Mouse (Mus musculus) retina, adult 2 months (tissue): ENCODE measurements at regions not wholly inside any gene's neighbourhood (a gene's known extent, or its start where the extent isn't known, plus 50 kb on each side); places are given as distances from the start of the nearest gene placed in this dataset.
"Not testable (repeated sequence)": the region's sequence is repeated elsewhere in the genome, so short reads cannot be mapped to it uniquely, and the experiment has no call there.

Experiments used
- DNase-seq: peaks from one replicate; pipeline ENCODE4 v3.0.0-alpha.2; 2012; ENCODE audit warnings: low read depth, low spot score

DNA sequence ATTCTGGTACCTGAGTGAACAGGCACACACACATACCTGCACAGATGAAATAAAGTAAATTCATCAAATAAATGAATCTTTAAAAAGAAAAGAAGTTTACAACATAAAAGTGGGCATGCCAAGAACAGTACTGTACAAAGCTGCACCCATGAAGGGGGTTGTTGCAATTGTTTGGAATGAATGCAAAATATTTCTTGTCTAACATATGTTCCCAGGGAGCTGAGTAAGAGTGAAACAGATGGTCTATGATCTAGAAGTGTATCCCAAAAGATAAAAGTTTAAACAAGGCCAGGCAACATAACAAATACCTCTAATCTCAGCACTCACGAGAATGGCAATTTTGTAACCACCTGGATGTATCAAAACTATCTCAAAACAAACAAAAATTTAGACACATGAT lies 1685.5 kb upstream of the Dsel start:
- DNase-seq: no peak

- no peak for DNase-seq
These were observed 1675.3 kb upstream of the Dsel start for GRCm38 (mm10) chr1:113539981-113540380.

DNA sequence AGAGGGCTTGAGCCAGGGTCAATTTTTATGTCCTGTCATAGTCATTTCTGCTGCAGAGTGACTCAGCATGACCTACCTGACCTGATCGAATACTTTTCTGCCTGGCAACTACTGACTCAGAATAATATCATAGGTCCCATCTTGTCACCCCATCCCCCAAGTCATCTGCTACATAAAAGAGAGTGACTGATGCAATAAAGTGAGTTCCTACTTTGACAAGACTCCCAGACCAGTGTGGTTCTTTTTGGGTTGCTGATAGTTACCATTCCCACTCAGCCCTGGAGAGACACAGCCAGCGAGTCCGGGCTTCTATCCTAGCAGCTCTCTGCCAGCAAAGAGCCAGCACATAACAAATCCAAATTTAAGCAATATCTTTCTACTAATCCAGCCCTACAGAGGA lies 1665.8 kb upstream of the Dsel start:
- no peak for DNase-seq

DNA sequence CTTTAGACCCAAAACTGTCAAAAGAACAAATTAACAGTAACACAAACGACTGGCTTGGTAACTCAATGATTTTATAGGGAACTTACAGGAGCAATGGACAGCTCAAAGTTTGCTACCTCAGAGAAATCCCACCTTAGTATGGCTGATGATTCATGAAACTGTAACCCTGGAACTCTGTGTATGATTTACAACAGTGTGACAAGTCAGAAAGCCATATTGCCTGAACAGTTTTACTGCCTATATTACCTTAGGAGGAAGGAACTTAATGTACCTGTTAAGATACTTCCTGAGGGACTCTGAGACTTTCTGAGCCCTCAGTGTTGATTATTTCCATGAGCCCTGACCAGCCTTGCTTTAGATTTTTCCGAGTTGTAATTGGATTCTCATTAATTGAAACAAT lies 1631.3 kb upstream of the Dsel start:
- DNase-seq: no peak

- no peak for DNase-seq
These were observed 1625.7 kb upstream of the Dsel start for GRCm38 (mm10) chr1:113490243-113491003.

- DNase-seq: no peak
These were observed 1592.0 kb upstream of the Dsel start for GRCm38 (mm10) chr1:113456538-113457273.

DNA sequence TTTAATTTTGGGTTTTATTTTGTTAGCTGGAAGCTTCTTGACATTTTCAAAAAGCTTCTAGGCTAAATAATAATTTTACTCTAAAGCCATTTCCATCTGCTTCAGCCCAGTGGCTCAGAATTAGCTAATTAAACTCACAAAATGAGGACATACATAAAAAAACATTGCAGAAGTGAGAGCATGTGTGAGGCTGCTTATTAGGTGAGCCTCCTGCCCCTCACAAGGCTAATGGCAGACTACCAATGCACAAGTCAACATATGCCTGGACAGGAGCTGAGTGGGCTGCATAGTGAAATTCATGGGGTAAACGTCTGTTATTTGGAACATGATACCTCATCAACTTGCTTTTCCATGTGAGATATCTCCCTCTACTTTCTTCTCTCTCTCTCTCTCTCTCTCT lies 1569.0 kb upstream of the Dsel start:
- DNase-seq: no peak

DNA sequence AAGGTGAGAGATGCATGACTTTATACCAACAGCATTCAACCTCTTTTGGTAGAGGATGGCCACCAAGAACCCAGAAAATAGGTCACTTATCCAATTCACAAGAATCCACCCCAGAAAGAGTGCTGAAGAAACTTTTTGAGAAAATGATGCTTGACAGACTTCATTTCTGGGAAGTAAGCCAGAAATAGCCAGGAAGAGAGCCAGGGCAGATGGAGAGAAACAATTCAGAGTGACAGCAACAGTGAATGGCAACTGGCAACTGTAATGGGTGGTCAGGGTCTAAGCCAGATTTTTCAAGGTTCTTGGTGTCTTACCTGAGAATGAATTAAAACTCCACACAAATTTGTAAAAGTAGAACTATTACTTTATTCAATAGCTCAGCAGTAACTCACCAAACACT lies 1566.5 kb upstream of the Dsel start:
- no peak for DNase-seq

DNA sequence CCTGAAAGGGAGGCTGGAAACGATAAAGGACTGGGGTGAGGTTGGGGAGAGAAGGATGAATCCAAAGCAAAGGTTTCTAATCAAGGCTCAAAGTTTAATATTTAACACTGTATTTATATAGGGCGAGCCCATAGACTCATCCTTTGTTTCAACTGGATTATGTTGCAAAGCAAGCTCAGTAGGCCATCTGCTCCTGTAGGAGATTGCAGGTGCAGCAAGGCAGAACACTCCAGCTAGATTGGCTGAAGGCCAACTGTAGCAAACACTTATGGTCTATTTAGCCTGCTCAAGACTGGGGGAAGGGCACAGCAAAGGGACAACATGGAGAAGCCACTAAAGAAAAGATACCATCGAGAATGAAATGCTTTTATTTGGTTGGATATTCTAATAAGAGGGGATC lies 1548.1 kb upstream of the Dsel start:
- no peak for DNase-seq

DNA sequence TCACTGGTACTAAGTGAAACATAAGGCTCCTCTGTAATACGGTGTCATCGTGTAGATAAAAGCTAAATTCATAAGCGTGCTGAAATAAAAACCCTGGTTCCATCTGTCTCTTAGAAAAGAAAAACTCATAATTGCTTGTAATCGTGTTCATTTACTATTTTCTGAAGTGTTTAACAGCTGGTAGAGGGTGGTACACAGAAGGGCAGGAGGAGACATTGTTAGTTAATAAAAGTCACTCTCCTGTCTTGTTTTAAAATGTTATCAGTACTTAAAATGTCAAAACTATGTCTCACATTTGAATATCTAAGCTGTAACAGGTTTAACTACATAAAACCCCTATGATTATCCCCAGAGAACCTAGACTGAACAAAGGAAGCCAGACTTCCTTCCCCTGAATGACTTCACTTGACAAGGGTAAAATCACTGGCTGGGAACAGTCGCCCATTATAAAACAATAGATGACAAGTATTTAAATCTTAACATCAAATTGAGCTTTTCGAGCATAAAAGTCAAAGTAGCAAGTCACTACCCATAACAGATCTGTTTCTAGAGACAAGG lies 1530.6 kb upstream of the Dsel start:
- no peak for DNase-seq

DNA sequence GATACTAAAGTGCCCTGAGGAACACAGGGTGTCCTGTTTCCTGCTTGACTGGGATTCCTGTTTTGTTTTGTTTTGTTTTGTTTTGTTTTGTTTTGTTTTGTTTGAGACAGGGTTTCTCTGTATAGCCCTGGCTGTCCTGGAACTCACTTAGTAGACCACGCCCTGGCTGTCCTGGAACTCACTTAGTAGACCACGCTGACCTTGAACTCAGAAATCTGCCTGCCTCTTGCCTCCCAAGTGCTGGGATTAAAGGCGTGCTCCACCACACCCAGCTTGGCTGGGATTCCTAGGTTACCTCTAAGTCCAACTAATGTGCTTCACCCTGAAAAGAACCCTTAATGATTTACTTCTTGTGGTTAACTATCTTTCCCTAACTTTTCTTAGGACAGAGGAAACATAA lies 1529.6 kb upstream of the Dsel start:
- DNase-seq: not testable (repeated sequence)

DNA sequence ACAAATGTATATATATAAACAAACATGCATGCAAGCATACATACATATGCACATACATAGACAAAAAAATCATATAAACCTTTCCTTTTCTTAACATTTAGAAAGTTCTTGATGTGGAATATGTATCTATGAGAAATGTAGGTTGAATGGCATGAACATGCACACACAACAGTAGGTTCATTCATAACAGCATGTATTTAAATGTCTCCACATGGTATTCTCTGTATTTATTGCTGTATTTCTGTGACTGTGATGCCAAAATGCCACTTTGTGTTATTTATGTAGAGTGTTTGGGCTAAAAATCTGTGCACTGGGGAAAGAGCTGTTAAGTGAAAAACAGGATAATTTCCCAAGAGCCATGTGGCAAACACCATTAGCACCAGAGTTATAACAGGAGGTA lies 1528.2 kb upstream of the Dsel start:
- DNase-seq: no peak

DNA sequence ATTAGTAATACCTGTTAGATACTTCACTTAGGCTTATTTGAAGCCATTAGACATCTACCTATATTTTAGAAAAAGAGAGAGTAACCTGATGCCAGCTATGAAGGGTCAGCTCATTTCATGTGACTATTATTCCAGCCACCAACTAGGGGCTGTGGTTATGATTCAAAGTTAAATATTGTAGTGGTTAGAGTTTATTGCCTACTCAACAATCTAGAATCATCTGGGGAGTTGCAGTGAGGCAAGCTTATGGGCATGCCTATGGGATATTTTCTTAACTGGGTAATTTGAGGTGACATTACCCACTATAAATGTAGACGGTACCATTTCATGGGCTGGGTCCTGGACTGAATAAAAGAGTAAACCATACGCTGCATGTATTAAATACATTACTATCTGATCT lies 1525.2 kb upstream of the Dsel start:
- no peak for DNase-seq

- DNase-seq: no peak
These were observed 1520.2 kb upstream of the Dsel start for GRCm38 (mm10) chr1:113384888-113385430.

DNA sequence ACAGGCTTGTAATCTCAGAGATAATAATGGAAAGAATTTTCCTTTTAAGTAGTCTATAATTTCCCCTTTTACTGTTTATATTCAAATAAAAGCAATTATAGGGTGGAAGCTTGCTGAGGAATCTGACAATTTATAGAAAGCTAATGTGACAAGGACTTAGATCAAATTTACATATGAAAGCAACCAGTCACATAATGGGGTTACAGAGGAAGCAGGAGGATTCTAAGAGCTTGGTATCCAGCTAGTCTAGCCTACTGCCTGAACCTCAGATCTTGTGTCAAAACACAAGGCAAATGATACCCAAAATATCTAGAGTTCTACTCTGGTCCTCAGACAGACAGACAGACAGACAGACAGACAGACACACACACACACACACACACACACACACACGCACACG lies 1519.0 kb upstream of the Dsel start:
- DNase-seq: no peak

DNA sequence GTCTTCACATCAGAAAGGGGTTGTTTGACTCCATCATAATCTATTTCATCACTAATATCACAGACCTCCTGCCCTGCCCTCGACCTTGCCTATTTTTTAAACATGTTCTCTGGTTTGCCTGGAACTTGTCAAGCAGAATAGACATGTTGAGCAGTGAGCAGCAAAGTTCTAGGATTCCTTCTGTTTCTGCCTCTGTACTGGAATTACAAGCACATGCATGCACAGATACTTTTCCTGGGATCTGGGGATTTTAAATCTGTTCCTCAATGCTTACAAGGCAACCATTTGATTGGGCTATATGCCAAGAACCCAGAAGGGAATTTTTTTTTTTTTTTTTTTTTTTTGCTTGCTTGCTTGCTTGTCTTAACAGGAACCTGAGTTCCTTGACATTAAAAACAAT lies 1508.0 kb upstream of the Dsel start:
- DNase-seq: no peak

GRCm38 (mm10) chr1:113358242-113358641 lies 1493.5 kb upstream of the Dsel start:
- peak; percentile 11 for DNase-seq

GRCm38 (mm10) chr1:113308037-113308436 lies 1443.3 kb upstream of the Dsel start:
- DNase-seq: no peak

DNA sequence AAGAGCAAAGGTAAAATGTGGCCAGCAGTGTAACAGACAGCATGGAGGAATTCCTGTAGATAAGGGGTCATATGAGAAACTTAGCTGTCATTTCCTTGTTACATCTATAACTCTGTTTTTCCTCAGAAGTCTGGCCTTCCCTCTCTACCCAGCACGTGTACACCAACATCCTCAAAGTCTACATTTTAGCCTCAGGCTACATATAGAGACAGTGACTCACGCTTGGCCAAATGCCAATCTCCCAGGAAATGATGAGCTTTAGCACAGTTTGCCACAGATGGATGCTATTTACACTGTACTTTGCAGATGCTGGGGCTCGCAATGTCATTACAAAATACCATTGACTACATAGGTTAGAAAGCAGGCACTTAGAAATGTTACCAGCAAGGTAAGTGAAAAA lies 1433.1 kb upstream of the Dsel start:
- DNase-seq: no peak

DNA sequence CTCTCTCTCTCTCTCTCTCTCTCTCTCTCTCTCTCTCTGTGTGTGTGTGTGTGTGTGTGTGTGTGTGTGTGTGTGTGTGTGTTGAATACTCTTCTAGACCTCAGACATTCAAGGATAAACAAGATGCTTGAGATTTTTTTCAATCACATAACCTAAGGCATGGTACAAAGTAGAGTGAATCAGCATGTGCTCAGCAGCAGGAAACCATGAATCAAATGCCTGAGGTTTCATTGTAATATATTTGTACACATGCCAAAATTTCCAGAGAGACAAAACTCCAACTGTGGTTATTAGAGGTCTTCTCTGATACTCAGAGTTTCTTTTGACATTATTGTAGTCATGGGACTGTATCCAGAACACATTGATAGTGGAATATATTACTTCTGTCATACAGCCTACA lies 1423.5 kb upstream of the Dsel start:
- no peak for DNase-seq

- DNase-seq: no peak
These were observed 1419.4 kb upstream of the Dsel start for GRCm38 (mm10) chr1:113284122-113284521.

DNA sequence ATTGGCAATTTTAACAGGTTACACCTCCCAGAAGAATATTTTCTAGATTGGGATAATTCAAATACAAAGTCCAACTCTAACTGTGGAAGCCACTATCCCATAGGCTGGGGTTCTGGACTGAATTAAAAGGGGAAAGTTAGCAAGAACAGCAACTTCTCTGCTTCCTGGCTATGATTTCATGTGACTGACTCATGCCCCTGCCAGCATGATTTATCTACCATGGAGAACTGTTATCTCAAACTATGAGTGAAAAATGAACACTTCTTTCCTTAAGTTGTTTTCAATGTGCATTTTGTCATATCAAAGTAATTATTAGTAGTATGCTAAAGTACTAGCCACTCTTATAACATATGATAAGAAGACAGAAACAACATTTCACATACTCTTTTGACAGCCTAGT lies 1394.7 kb upstream of the Dsel start:
- DNase-seq: no peak

- DNase-seq: no peak
These were observed 1382.6 kb upstream of the Dsel start for GRCm38 (mm10) chr1:113247325-113247724.
